Mouse (Mus musculus): ENCODE data around the gene Hsd17b11. TPM values are rescaled to one million over a fixed set of nuclear protein-coding genes. Genes with fewer than 3 reads are reported as not detected.

Gene Hsd17b11
- polyA plus RNA-seq, 1 experiment from 2014 or later: 48.7 TPM

DNA sequence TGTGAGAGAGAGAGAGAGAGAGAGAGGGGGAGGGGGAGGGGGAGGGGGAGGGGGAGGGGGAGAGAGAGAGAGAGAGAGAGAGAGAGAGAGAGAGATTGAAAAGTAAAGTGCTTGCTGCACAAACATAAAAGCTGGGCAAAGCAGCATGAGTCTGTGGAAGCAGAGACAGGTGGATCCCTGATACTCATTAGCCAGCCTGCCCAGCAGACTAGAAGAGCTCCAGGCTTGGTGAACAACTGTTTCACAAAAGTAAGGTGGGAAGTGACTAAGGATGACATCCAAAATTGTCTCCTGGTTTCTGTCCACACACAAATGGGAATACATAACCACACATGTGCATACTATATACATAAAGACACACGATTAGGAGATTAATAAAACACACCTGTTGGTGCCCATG lies 81.9 kb downstream of the Hsd17b11 start:
- 63% methylated on average over 1 of the region's 1 CpGs for WGBS
- no peak overlapping the region for H3K4me3 ChIP-seq (ENCODE audit: low read depth, low read length)
- H3K4me2 ChIP-seq (replicated peaks; ENCODE audit: low read depth): no peak overlapping the region
- no peak overlapping the region for H3K27ac ChIP-seq (ENCODE audit: low read depth, low read length)
- H3K9ac ChIP-seq (ENCODE audit: low read depth, low read length): no peak overlapping the region
- ATAC-seq: no peak
- H3K9me3 ChIP-seq (ENCODE audit: control insufficient read depth): no peaks in the 10 kb centered on the region
- H3K27me3 ChIP-seq (replicated peaks; ENCODE audit: control insufficient read depth, insufficient read depth, low read length): peaks cover 44% of the 10 kb centered on the region
- no peaks in the 10 kb centered on the region for H3K4me1 ChIP-seq (replicated peaks; ENCODE audit: control insufficient read depth, insufficient read depth, low read length)
- H3K36me3 ChIP-seq (ENCODE audit: control insufficient read depth, insufficient read depth): no peaks in the 10 kb centered on the region
- TF ChIP-seq CTCF (IDR thresholded peaks at IDR 0.05; ENCODE audit: low read depth): no peak

Small RNAs within 50 kb of the gene (microRNA-seq; reads per million reads assigned to microRNA genes)
- 2.4 reads per million for gene Mir5619

Other genes starting within 250 kb of the Hsd17b11 start
- 4.3 and 4.6 TPM in 2 replicates for gene Klhl8, start 110.7 kb downstream of the Hsd17b11 start, polyA plus RNA-seq (2015; fragmentation: Nextera tagmentation; extraction: Ambion mirVana)
- gene Hsd17b13, start 44.5 kb downstream of the Hsd17b11 start, polyA plus RNA-seq (2015; fragmentation: Nextera tagmentation; extraction: Ambion mirVana): 76.5 and 78.0 TPM in 2 replicates
- 81.1 and 82.0 TPM in 2 replicates for gene Nudt9, start 24.4 kb upstream of the Hsd17b11 start, polyA plus RNA-seq (2015; fragmentation: Nextera tagmentation; extraction: Ambion mirVana)
- gene Gm17660, start 55.7 kb upstream of the Hsd17b11 start, polyA plus RNA-seq (2015; fragmentation: Nextera tagmentation; extraction: Ambion mirVana): 1.1 and 1.5 TPM in 2 replicates
- 158 and 165 TPM in 2 replicates for gene Sparcl1, start 91.8 kb upstream of the Hsd17b11 start, polyA plus RNA-seq (2015; fragmentation: Nextera tagmentation; extraction: Ambion mirVana)
- not detected in 2 replicates for gene Dspp, start 148.8 kb upstream of the Hsd17b11 start, polyA plus RNA-seq (2015; fragmentation: Nextera tagmentation; extraction: Ambion mirVana)
- gene Dmp1, start 180.7 kb upstream of the Hsd17b11 start, polyA plus RNA-seq (2015; fragmentation: Nextera tagmentation; extraction: Ambion mirVana): 0.30 and 0.34 TPM in 2 replicates

Data from intestine, postnatal 0 days (tissue).